Mouse (Mus musculus): Measurements from ENCODE around the gene Tcp10a.
"Not testable (repeated sequence)": the region's sequence is repeated elsewhere in the genome, so short reads cannot be mapped to it uniquely, and the experiment has no call there.

DNA sequence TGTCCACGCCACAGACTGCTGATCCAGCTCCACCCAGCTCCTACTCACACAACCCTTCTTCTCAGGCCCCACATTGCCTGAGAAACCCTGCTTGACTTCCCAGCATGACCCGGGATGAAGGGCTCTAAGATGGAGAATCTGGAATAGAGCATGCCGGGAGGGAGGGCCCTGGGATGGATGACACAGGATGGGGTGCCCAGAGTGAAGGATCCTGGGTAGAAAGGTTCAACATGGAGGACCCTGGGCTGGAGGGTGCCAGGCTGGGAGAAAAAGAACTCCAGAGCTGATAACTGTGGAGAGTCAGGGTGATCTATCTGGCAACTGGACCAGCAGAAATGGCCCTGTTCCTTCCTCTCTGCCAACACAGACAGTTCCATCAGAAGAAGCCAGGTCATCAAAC is 41.2 kb downstream of the Tcp10a start:
- TF ChIP-seq CTCF (IDR thresholded peaks at IDR 0.05; ENCODE audit: extremely low read depth, insufficient read length, insufficient replicate concordance, low read depth, low read length); POLR2A (IDR thresholded peaks at IDR 0.05; ENCODE audit: low read depth, low read length): not testable (repeated sequence)

All from small intestine, adult 2 months (tissue).